Mouse (Mus musculus) small intestine, adult 2 months (tissue): ENCODE measurements around the gene Lsm2. TPM values are rescaled to one million over a fixed set of nuclear protein-coding genes. Genes with fewer than 3 reads are reported as not detected.

ENCODE experiments used
- H3K27ac ChIP-seq: fragments of 200-500 bp; 2 replicates; pipeline ENCODE4 v1.5.1; 2012; ENCODE audit warnings: low read depth, low read length, control low read depth, inconsistent platforms; ENCODE audit not compliant: insufficient read depth
- H3K27me3 ChIP-seq: fragments of 200-500 bp; 2 replicates; pipeline ENCODE4 v1.6.1; 2012; ENCODE audit warnings: mild to moderate bottlenecking, moderate library complexity, low read length, inconsistent platforms; ENCODE audit not compliant: control insufficient read depth, insufficient read depth
- H3K36me3 ChIP-seq: fragments of 200-500 bp; 2 replicates; pipeline ENCODE4 v1.6.1; 2012; ENCODE audit warnings: mild to moderate bottlenecking, low read length, control low read depth, inconsistent platforms; ENCODE audit not compliant: control insufficient read depth, insufficient read depth
- H3K4me1 ChIP-seq: fragments of 200-500 bp; 2 replicates; pipeline ENCODE4 v1.6.1; 2012; ENCODE audit warnings: low read length, inconsistent platforms, mixed read lengths; ENCODE audit not compliant: control insufficient read depth, insufficient read depth, insufficient read length
- H3K4me3 ChIP-seq: fragments of 200-500 bp; 2 replicates; pipeline ENCODE4 v1.5.1; 2012; ENCODE audit warnings: low read depth, mild to moderate bottlenecking, control low read depth, inconsistent platforms, low read length, moderate library complexity
- CTCF ChIP-seq: fragments of 200-500 bp; IDR thresholded peaks from 2 replicates; pipeline ENCODE4 v1.5.1; 2012; ENCODE audit warnings: low read depth, mild to moderate bottlenecking, control low read depth, inconsistent platforms, low read length, moderate library complexity, mixed read lengths; ENCODE audit not compliant: insufficient replicate concordance, insufficient read length; ENCODE audit errors: extremely low read depth
- POLR2A ChIP-seq: fragments of 200-500 bp; IDR thresholded peaks from 2 replicates; pipeline ENCODE4 v1.6.1; 2012; ENCODE audit warnings: low read depth, mild to moderate bottlenecking, control low read depth, inconsistent platforms, low read length, moderate library complexity
- WGBS: fragments of 180-500 bp; shearing (Covaris S2); methylation state at CpG from one replicate; pipeline ENCODE4 v1.1.7; 2018; 5-methylcytosine and 5-hydroxymethylcytosine counted together
- polyA plus RNA-seq: library from polyadenylated mRNA; depleted of rRNA; stranded (reverse); fragments of >200 nt; gene quantifications from 2 replicates; pipeline ENCODE4 v1.2.3, GENCODE M21; 2012; rRNA removed

The Lsm2 gene
- polyA plus RNA-seq: 51.7 and 82.1 TPM in 2 replicates

DNA sequence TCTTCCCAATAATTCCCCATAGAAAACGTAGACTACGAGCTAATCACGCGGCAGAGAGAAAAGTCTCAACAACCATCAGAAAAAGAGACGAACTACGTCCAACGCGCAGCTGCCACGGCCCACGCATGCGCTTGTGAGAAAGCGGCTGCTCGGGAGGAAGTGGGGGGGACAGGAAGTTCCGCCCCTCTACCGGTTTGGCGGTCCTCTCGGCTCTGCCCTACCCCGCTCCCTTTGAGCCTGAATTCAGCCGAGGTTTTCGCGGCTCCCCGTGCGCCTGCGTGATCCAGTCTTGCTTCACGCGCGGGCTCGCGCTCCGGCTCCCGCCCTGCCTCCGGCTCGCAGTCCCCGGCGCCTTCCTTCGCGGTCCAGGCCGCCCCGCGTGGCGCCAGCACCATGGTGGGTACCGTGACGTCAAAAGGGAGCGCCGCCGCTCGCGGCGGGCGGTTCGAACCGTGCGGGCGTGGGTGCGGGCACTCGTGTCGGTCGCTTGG lies at the start of gene Lsm2:
TSS of gene Lsm2 (plus strand) at position 173 of the 491 bp plus-strand sequence.
- TF ChIP-seq POLR2A (peak; percentile 72), CTCF (no peak)
- no peaks in the 10 kb centered on the region for H3K27me3 ChIP-seq
- under 1% methylated on average over 58 of the region's 58 CpGs for WGBS
- H3K4me1 ChIP-seq: peaks cover 4% of the 10 kb centered on the region; the same call in 1 of the 2 replicates
- H3K36me3 ChIP-seq: peaks cover 16% of the 10 kb centered on the region
- peak within 1 kb of the TSS; percentile 93 for H3K27ac ChIP-seq
- peak within 1 kb of the TSS; percentile 81 for H3K4me3 ChIP-seq

- WGBS: 48% methylated on average over 8 of the region's 8 CpGs
- peaks cover 33% of the 10 kb centered on the region for H3K36me3 ChIP-seq
- no peaks in the 10 kb centered on the region for H3K27me3 ChIP-seq
- peaks cover 16% of the 10 kb centered on the region for H3K4me1 ChIP-seq
- TF ChIP-seq POLR2A (no peak), CTCF (no peak)
- H3K4me3 ChIP-seq: peak overlapping the region; percentile 81
- no peak overlapping the region for H3K27ac ChIP-seq
Measured at GRCm38 (mm10) chr17:34932287-34932686, 49.4 kb upstream of the Lsm2 start.

- TF ChIP-seq CTCF: no peak
- TF ChIP-seq POLR2A: no peak
- Histone ChIP-seq H3K36me3 (peaks cover 20% of the 10 kb centered on the region), H3K27me3 (no peaks in the 10 kb centered on the region), H3K4me1 (peaks cover 16% of the 10 kb centered on the region), H3K4me3 (peak overlapping the region; percentile 40), H3K27ac (no peak overlapping the region)
- WGBS: 73% methylated on average over 24 of the region's 24 CpGs
Measured at GRCm38 (mm10) chr17:34934031-34934430, 47.6 kb upstream of the Lsm2 start.

DNA sequence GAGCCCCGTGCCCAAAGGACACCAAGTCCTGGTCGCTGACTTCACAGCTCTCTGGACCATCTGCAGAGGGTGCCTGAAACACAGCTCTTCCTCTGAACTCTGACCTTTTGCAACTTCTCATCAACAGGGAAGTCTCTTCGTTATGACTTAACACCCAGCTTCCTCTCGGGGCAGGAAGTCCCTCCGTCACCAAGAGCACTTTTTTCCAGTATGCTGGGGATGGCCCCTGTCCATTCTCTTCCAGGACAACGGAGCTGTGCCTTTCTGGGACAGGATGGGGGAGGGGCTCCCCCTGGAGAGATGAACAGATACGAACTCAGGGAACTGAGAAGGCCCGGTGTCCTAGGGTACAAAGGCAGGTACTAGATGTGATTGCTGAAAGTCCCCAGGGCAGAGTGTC lies 46.8 kb upstream of the Lsm2 start:
- peaks cover 16% of the 10 kb centered on the region for H3K4me1 ChIP-seq
- 61% methylated on average over 8 of the region's 8 CpGs for WGBS
- H3K27ac ChIP-seq: no peak overlapping the region
- H3K27me3 ChIP-seq: no peaks in the 10 kb centered on the region
- TF ChIP-seq CTCF (no peak), POLR2A (no peak)
- H3K4me3 ChIP-seq: no peak overlapping the region
- H3K36me3 ChIP-seq: peaks cover 16% of the 10 kb centered on the region

DNA sequence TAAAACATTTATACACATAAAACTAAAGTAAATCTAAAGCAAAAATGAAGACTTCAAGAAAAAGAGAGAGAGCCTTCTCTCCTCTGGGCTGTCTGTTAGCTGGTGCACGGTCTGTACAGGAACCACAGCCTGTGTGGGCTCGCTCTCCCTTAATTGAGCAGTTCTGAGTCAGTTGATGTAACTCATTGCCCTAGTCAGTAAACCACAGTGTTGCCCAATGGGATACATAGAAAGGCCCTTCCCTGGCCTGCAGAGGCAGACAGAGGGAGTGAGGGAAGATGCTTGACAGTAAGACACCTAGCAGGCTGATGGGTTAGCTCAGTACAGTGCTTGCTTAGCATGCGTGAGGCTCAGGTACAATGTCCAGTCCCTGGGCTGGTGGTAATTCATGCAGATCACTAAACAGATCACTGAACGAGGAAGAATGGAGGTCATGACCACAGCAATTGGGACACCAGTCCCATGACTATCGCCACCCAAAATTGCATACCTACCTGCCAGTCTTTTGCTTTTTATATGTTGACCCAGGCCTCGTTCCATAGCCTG lies 43.6 kb upstream of the Lsm2 start:
- 83% methylated on average over 6 of the region's 6 CpGs for WGBS

DNA sequence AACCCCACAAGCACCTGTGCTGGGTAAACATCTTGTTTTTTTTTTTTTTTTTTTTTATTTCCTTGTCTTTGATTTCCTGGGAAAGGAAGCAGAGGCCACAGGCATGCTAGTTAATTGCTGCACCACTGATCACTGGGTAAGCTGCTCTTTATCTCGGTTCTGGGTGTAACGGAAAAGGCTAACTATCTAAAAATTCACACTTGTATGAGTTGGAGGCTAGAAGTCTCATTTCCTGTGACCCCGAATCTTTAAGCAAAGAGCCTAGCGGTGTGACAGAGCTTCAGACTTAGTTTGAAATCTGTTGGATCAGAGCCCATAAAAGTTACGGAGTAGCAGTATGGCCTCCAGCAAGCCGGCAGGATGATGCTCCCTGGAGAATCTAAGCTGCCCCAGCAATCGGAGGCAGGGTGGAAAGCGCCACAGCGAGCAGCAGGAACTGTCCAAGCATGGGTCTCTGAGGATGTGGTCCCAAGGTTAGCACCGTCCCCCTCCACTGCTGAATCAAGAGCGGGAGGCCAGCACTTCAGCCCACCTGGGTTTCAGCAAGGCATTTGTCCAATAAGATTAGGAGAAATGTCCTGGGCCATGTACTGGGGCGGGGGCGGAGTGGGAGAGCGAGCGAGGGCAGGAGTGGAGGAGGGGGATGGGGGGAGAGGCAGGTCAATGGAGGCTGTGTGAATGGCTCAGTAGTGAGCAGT lies 40.2 kb upstream of the Lsm2 start:
- H3K4me3 ChIP-seq: peak overlapping the region; percentile 46
- no peak overlapping the region for H3K27ac ChIP-seq
- H3K36me3 ChIP-seq: no peaks in the 10 kb centered on the region
- TF ChIP-seq POLR2A: no peak
- no peak for TF ChIP-seq CTCF
- H3K27me3 ChIP-seq: no peaks in the 10 kb centered on the region
- H3K4me1 ChIP-seq: peaks cover 25% of the 10 kb centered on the region
- 24% methylated on average over 15 of the region's 15 CpGs for WGBS

More for the DNA sequence above, 43.6 kb upstream of the Lsm2 start:
- Histone ChIP-seq H3K36me3 (peaks cover 12% of the 10 kb centered on the region), H3K27ac (no peak overlapping the region), H3K4me1 (peaks cover 21% of the 10 kb centered on the region), H3K27me3 (no peaks in the 10 kb centered on the region), H3K4me3 (no peak overlapping the region)
- TF ChIP-seq CTCF (no peak), POLR2A (no peak)

GRCm38 (mm10) chr17:34943128-34943815 lies 38.4 kb upstream of the Lsm2 start:
- TF ChIP-seq CTCF (no peak), POLR2A (no peak)
- peaks cover 25% of the 10 kb centered on the region for H3K4me1 ChIP-seq
- no peak overlapping the region for H3K4me3 ChIP-seq
- H3K27me3 ChIP-seq: no peaks in the 10 kb centered on the region
- peak overlapping the region; percentile 75 for H3K27ac ChIP-seq
- WGBS: 39% methylated on average over 4 of the region's 4 CpGs
- no peaks in the 10 kb centered on the region for H3K36me3 ChIP-seq
